Mouse (Mus musculus) heart, adult 2 months (tissue): ENCODE measurements around the gene 1190007I07Rik.

Experiments used
- CTCF ChIP-seq: fragments of 200-600 bp; IDR thresholded peaks from 2 replicates; pipeline ENCODE4 v1.8.1; 2022; ENCODE audit warnings: antibody characterized with exemption, mild to moderate bottlenecking, moderate library complexity
- POLR2A ChIP-seq: fragments of 200-500 bp; IDR thresholded peaks from 2 replicates; pipeline ENCODE4 v1.6.1; 2011; ENCODE audit warnings: mild to moderate bottlenecking, low read depth, low read length, control low read depth; ENCODE audit not compliant: insufficient read depth

DNA sequence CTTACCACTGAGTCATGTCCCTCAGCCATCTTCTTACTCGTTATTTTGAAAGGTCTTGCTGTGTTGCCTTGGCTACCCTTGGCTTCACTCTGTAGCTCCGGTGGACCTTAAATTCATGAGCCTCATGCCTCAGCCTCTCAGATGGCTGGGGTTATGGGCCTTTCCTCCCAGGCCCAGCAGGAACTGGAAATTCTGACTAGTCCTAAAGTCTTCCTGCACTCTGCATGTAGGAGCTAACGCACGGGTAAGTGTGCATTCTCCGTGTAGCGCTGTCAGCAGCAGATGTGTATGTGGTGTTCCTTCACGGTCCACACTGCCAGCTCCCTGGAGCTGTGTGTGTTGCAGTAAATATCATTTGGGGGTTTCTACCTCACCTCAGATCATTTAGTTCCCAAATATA lies 8.1 kb upstream of the 1190007I07Rik start:
- TF ChIP-seq POLR2A: no peak
- no peak for TF ChIP-seq CTCF
